Mouse (Mus musculus) layer of hippocampus, postnatal 14 days (tissue): ENCODE results near the gene Nr1h4. TPM values are rescaled to one million over a fixed set of nuclear protein-coding genes. Genes with fewer than 3 reads are reported as not detected.

Source experiments
- DNase-seq, 2 experiments: peaks; one replicate each; pipeline ENCODE4 v3.0.0; 2021 to 2022; ENCODE audit warnings: low spot score in 2 of 2, mixed read lengths in 1 of 2
- total RNA-seq, 2 experiments: library from RNA; stranded (reverse); gene quantifications; 2 replicates each; pipeline ENCODE4 v1.2.3; 2021

Nr1h4 gene
- total RNA-seq, 2 experiments from 2014 or later = 0.32 TPM; not detected in 1

DNA sequence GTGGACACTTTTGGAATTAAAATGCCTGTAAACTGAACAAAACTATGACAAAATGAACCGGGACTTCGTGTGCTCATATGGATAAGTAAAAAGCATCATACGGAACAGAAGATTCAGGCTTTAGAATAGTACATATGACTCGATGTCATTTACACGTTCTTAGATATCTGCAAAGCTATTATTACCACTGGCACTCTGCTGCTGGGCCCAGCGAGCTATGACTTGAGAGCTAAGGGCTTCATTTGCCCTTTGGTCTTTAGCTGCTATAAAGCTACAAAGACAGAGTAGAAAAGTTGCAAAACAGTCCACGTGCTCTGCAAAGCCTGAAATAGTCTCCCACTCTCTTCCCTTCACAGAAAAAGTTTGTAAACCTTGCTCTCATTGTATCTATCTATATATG, 10.9 kb downstream of the Nr1h4 start:
- no peak for DNase-seq

GRCm38 (mm10) chr10:89521790-89522431, 11.5 kb downstream of the Nr1h4 start:
- DNase-seq = no peak

DNA sequence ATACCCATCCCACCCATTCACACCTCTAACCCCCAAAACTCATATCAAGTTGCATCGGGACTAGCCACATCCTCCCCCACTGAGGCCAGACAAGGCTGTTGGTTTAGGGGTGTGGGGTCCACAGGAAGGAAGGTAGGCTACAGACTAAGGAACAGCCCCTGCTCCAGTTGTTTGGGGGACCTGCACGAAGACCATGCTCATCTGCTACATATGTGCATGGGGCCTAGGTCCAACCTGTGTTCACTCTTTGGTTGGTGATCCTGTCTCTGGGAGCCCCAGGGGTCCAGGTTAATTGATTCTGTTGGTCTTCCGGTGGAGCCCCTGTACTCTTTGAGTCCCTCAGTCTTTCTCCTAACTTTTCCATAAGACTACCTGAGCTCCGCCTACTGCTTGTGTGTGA, 13.0 kb downstream of the Nr1h4 start:
- no peak for DNase-seq

- no peak for DNase-seq
Observed at GRCm38 (mm10) chr10:89519226-89519625, 14.2 kb downstream of the Nr1h4 start.

DNA sequence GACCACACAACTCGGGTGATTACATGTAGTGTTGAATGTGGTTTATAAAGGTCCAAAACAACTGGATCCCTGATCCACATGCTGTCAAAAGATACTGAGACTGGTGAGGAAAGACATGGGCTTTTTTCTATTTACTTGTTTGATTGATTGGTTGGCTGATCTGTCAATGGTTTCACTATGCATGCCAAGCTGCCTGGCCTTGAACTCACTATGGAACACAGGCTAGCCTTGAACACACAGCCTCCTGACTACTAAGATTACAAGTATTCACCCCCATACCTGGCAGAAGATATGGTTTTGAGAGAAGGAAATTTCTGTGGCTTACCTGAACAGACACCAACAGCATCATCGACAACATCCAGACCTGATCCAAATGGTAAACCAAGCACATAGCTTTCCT, 15.0 kb downstream of the Nr1h4 start:
- DNase-seq = no peak

DNA sequence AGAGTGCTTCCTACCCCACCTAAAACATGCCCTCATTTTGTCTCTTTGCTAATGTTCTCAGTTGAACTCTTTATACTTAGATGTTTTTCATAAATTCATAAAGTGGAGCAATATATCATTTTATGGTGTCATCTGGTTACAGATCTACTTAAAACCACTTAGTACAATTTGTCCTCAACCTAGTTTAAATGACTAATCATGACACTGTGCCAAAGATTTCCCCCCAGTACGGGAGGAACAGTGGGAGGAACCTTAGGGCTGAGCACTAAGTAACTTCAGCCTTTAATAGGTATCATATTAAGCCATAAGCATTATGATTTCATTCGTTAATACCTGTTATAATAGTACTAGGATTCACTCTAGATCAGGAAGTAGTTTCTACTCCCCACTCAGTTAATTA, 17.6 kb downstream of the Nr1h4 start:
- DNase-seq = no peak

DNA sequence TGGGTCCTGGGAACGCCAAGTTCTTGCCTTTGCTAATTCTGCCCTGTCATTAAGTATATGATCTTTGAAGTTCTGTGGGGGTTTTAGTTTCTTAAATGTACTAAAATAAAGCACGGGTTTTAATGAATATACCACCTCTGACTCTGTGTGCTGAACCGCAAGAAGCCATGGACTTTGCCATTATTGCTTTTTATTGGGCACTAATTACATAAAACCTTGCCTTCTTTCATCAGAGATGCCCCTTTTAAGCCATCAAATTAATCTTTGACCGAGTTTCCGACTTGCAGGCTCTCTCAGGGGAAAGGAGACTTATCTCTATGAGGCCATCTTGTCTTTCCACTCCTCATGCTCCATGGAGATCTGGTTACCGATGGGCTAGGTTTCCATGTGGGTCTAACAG, 20.8 kb downstream of the Nr1h4 start:
- no peak for DNase-seq

- peak; percentile 3 to 13 for DNase-seq
Observed at GRCm38 (mm10) chr10:89510547-89510946, 22.8 kb downstream of the Nr1h4 start.

- no peak for DNase-seq
Observed at GRCm38 (mm10) chr10:89508567-89508966, 24.8 kb downstream of the Nr1h4 start.

- no peak for DNase-seq
Observed at GRCm38 (mm10) chr10:89506479-89506878, 26.9 kb downstream of the Nr1h4 start.

DNA sequence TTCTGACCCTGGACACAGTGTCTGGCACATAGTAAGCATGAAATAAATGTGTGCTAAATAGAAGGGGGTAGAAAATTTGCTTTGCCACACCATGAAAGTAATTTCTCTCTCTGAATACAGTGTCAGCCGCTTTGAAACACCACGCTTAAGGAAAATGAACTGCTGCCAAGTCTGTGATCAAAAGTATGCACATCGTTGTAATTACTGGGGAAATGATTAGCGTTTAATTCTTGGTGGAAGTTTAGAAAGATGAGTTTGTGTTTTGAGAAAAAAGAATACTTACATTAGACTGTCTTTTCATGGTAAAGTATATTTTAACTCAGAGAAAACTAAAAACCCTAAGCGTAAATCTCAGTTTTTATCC, 27.8 kb downstream of the Nr1h4 start:
- no peak for DNase-seq

DNA sequence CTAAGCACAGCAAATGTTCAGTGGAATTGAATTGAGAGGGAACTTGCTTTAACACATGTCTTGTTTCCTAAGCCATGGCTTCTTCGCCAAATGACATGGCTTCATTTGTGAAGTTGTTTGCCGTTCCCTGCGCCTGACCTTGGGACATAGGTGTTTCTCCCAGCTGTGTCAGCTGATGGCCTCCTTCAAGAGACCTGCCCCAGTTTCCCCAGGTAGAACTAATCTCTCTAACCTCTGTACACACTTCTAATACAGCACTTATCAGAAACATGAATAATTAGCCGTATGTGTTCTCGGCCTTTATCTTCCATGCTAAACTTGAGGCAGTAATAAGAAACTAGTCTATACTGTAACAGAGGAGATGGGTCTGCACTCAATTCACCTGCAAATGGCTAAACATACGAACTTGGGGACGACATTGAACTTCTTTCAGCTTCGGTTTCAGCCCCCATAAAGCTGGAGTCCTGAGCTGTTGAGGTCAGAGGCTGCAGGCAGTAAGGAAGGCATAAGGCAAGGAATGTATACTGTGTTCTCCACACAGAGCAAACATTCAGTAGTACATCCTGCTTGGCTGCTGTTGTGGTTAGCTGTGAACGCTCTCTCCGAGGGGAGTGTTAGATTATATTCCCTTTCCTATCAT, 28.3 kb downstream of the Nr1h4 start:
- no peak for DNase-seq

GRCm38 (mm10) chr10:89502986-89503560, 30.3 kb downstream of the Nr1h4 start:
- DNase-seq = no peak

DNA sequence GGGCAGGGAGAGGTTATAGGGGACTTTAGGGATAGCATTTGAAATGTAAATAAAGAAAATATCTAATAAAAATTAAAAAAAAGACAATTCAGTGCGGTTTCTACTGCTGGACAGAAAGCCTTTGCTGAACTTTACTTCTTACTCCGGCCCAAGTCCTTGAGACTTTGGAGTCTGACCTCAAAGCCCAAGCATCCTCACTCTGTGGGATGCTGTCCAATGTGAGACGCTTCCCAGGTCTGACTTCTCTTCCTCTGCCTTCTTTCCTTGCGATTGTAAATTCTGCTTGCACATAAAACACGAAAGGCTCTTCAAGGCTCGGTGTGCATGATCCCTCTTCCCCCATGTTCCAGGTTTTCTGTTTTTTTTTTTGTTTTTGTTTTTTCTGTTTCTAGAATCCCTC, 31.5 kb downstream of the Nr1h4 start:
- DNase-seq = no peak

DNA sequence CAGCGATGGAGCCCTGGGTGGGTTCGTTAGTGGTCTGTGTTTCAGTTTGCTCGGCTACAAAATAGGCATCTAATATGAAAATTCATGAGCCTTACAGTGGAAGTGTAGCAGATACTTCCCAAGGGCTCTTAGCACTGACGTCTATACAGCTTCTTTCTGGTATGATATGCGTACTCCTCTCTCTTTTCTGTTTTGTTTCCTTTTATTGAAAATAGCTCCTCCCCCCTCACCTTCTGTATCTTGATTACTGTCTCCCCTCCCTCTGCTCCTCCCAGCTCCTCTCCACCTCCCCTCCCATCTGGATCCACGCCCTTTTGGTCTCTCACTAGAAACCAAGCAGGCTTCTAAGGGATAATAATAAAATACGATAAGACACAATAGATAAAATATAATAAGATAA, 37.8 kb downstream of the Nr1h4 start:
- no peak for DNase-seq

GRCm38 (mm10) chr10:89491321-89491720, 42.1 kb downstream of the Nr1h4 start:
- no peak for DNase-seq

GRCm38 (mm10) chr10:89490250-89490649, 43.1 kb downstream of the Nr1h4 start:
- DNase-seq = no peak

DNA sequence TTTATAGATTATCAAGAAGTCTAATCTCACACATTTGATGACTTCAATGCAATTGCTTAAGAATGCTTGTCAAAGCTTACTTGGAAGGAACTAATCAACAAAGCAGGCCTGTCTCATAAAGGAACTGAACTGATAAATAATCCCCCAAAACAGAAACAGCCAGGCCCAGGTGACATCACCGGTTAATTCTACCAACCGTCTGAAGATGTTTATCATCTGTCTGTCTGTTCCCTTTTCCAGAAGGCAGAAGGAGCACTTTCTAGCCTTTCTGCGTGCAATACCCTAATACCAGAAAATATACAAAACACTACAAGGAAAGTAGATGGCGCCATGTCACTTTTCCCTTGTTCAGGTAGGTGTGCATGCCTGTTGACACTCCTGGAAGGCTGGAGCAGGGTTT, 43.9 kb downstream of the Nr1h4 start:
- no peak for DNase-seq

DNA sequence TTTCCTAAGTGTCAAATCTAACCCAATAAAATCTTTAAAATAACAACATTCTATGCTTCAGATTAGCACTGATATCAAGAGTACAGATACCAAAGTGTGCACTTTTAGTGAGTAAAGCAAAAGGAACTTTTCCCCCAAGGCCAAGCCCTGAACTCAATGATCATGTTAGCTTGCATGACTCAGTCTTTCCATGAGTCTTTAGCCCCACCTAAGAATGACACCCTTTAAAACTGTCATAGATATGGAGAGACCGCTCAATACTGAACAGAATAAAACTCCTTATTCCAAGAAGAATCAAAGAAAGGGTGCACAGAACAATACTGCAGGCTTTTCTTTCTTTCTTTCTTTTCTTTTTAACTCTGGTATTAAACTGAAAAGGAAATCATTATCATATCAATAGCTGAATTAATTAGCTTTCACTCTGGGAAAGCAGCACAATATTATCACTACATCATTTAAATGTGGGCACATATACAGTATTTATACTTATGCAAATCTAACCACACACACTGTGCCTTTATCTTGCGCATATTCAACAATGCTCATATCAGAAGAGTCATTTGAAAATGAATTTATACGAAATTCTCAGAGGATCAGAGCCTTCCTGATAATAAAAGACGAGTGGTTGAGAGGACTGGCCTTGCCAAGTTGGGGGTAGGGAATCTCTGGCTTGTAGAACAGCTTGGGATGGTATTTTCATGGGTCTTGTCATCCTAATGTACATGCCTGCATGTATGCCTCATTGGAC, 46.2 kb downstream of the Nr1h4 start:
- DNase-seq = no peak

DNA sequence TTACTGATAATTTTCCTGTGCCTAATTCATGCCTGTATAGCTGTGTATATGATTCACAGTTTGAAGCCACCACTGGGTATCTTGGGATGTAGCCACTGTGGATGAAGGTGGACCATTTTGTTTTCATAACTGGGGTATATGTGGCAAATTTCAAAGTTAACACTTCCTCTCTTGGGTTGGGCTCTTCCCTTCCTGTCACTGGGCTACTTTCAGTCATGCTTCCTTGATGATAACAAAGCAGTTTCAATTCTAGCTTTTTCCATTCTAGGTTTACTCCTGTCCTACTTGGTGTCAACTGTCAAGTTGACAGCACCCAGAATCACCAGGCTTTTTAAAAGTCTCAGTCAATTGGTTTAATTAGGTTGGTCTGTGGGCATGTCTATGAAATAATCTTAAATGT, 48.5 kb downstream of the Nr1h4 start:
- DNase-seq = no peak

GRCm38 (mm10) chr10:89483812-89484602, 49.4 kb downstream of the Nr1h4 start:
- no peak for DNase-seq
